Mouse (Mus musculus): ENCODE measurements around the gene Vmn2r8.
"Not testable (repeated sequence)": the region's sequence is repeated elsewhere in the genome, so short reads cannot be mapped to it uniquely, and the experiment has no call there.

DNA sequence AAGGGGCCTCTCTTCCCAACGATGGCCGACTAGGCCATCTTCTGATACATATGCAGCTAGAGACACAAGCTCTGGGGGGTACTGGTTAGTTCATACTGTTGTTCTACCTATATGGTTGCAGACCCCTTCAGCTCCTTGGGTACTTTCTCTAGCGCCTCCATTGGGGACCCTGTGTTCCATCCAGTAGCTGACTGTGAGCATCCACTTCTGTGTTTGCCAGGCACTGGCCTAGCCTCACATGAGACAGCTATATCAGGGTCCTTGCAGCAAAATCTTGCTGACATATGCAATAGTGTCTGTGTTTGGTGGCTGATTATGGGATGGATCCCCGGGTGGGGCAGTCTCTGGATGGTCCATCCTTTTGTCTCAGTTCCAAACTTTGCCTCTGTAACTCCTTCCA, 57.4 kb downstream of the Vmn2r8 start:
- not testable (repeated sequence) for TF ChIP-seq POLR2A (IDR thresholded peaks at IDR 0.05; ENCODE audit: low read depth, low read length); BHLHE40 (IDR thresholded peaks at IDR 0.05; ENCODE audit: low read depth, low read length); CTCF (conservative IDR thresholded peaks at IDR 0.05 in 1 of 2, IDR thresholded peaks at IDR 0.05 in 1 of 2; ENCODE audit: low read depth in 2 of 2, low read length in 2 of 2); RCOR1 (conservative IDR thresholded peaks at IDR 0.05; ENCODE audit: low read depth, low read length); GABPA (IDR thresholded peaks at IDR 0.05; ENCODE audit: insufficient replicate concordance, low read depth, low read length); TBP (conservative IDR thresholded peaks at IDR 0.05; ENCODE audit: low read depth, low read length); ZMIZ1 (IDR thresholded peaks at IDR 0.05; ENCODE audit: low read depth, low read length); HCFC1 (IDR thresholded peaks at IDR 0.05; ENCODE audit: low read depth, low read length); MEF2A (IDR thresholded peaks at IDR 0.05; ENCODE audit: borderline replicate concordance, low read depth, low read length)

Measured in CH12.LX (cell line).